Mouse (Mus musculus) limb, embryonic 15.5 days (tissue): Measurements from ENCODE around the gene Mars2. TPM values are rescaled to one million over a fixed set of nuclear protein-coding genes. Genes with fewer than 3 reads are reported as not detected.
A peak's percentile ranks its signal among the peaks of the same experiment; 100 is the strongest.

Experiments used
- ATAC-seq: fragments of 200-750 bp; cut with Nextera tagmentation; 2 replicates; pipeline ENCODE4 v1.8.0; 2017; ENCODE audit warnings: low read depth, moderate TSS enrichment; ENCODE audit not compliant: insufficient number of reproducible peaks, low FRiP score, low TSS enrichment
- H3K27ac ChIP-seq: fragments of 300-500 bp; sonication (generic); 2 replicates; pipeline ENCODE4 v1.5.1; 2015; ENCODE audit warnings: moderate library complexity, mild to moderate bottlenecking, inconsistent platforms
- H3K27me3 ChIP-seq: fragments of 300-500 bp; sonication (generic); 2 replicates; pipeline ENCODE4 v1.6.1; 2015; ENCODE audit warnings: inconsistent platforms
- H3K36me3 ChIP-seq: fragments of 300-500 bp; sonication (generic); 2 replicates; pipeline ENCODE4 v1.6.1; 2015; ENCODE audit warnings: inconsistent platforms
- H3K4me1 ChIP-seq: fragments of 300-500 bp; sonication (generic); 2 replicates; pipeline ENCODE4 v1.6.1; 2015; ENCODE audit warnings: inconsistent platforms
- H3K4me2 ChIP-seq: fragments of 300-500 bp; sonication (generic); 2 replicates; pipeline ENCODE4 v1.6.1; 2015; ENCODE audit warnings: mild to moderate bottlenecking, inconsistent platforms
- H3K4me3 ChIP-seq: fragments of 300-500 bp; sonication (generic); 2 replicates; pipeline ENCODE4 v1.5.1; 2015; ENCODE audit warnings: mild to moderate bottlenecking, inconsistent platforms
- H3K9ac ChIP-seq: fragments of 300-500 bp; sonication (generic); 2 replicates; pipeline ENCODE4 v1.6.1; 2015; ENCODE audit warnings: inconsistent platforms
- H3K9me3 ChIP-seq: fragments of 300-500 bp; sonication (generic); 2 replicates; pipeline ENCODE4 v1.6.1; 2016; ENCODE audit warnings: inconsistent platforms
- WGBS: fragments of 180-500 bp; shearing (Covaris S2); methylation state at CpG from one replicate; pipeline ENCODE4 v1.1.7; 2015; 5-methylcytosine and 5-hydroxymethylcytosine counted together
- polyA plus RNA-seq: library from polyadenylated mRNA; unstranded; fragments of >200 nt; fragmentation: Nextera tagmentation; extraction: Ambion mirVana; gene quantifications from 2 replicates; pipeline ENCODE4 v1.2.1, GENCODE M21; 2015

Gene Mars2
- polyA plus RNA-seq, 1 experiment from 2014 or later, result 2.5 TPM

DNA sequence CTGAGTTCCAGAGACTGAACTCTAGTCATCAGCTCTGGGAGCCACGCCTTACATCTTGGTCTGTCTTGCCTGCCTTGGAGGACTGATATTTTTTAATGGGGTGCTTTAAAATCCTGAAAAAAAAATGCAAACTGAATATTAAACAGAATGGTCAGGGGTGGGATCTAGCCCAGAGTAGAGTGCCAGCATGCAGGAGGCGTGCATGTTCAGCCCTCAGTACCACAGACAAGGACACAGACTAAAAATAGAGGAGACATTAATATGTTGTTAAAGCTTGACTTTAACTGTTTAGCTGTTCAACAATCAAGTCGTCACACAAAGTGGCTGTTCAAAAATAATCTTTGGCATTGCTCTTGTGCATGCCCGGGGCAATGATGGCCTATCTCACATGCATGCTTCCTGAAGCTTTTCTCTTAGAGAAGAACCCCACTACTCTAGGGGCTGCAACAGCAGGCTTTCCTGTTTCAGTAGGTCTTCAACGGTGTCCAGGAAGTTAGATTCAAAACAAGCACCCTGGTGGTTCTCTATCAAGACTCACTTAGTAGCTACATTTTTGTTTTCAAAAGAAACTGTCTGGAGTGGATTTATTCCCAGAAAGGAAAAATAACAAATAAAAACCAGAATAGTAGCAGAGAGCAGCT is 28.4 kb upstream of the Mars2 start:
- Histone ChIP-seq H3K9me3 (no peaks in the 10 kb centered on the region), H3K4me2 (no peak overlapping the region), H3K27me3 (no peaks in the 10 kb centered on the region), H3K36me3 (peaks cover 20% of the 10 kb centered on the region), H3K27ac (0 out of 2 replicates have a peak overlapping the region, but pooled peaks have one; percentile 11), H3K9ac (no peak overlapping the region), H3K4me1 (peaks cover 10% of the 10 kb centered on the region), H3K4me3 (no peak overlapping the region)
- 70% methylated on average over 5 of the region's 5 CpGs for WGBS
- no peak for ATAC-seq

DNA sequence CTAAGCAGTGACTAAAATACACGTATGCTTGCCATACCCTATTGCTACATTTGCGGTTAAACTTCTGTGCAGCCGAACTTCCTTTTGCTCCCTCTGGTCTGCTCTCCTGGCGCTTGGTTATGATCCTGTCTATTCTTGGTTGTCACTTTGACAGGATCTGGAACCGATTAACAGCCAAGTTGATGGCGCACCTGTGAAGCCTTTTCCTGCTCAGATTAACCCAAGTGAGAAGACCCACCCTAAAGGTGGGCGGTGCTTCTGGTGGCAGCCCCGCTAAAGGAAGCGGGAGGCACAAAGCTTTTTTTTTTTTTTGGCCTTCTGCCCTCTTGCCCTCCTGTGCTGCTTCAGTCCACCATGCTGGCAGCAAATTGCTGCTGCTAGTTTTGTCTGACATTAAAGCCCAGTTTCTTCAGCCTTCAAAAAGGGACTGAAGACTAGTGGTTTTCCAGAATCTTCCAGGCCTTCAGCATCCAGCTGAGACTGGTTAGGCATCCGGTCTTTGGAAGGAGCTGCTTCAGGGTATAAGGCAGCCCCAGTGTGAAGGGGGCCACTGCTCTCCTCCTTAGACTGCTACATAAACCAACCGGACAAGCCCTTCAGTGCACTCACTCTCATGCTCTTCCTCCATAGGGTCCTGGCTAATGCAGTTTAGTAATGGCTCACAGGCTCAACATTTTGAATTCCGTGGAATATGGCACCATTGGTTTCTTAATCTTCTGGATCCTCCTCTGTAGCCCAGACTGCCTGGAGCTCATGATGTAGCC is 26.6 kb upstream of the Mars2 start:
- WGBS, result 32% methylated on average over 12 of the region's 12 CpGs
- Histone ChIP-seq H3K9ac (no peak overlapping the region), H3K4me2 (no peak overlapping the region), H3K4me3 (no peak overlapping the region), H3K9me3 (no peaks in the 10 kb centered on the region), H3K4me1 (peaks cover 10% of the 10 kb centered on the region), H3K36me3 (peaks cover 10% of the 10 kb centered on the region), H3K27ac (peak overlapping the region; percentile 39), H3K27me3 (no peaks in the 10 kb centered on the region)
- ATAC-seq, result no peak

DNA sequence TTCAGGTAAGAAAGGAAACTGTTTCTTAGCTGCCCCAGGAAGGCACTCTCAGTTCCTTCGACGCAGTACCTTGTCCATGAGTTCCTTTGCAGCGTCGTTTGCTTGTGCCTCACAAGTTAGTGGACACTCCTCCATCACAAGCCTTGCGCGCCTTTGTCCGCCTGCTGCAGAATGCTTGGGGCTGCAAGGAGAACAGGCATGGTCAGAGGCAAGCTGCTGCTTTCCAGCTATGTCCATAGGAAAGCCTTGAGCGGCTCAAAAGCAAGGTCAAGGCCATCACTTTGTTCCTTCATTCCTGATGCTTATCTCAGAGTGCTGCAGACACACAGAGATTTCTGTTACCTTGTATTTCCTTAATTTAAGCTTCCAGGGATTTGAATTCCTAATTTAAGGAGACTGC is 25.9 kb upstream of the Mars2 start:
- Histone ChIP-seq H3K4me3 (no peak overlapping the region), H3K9ac (no peak overlapping the region), H3K27ac (no peak overlapping the region), H3K36me3 (peaks cover 10% of the 10 kb centered on the region), H3K4me1 (peaks cover 12% of the 10 kb centered on the region), H3K27me3 (no peaks in the 10 kb centered on the region), H3K9me3 (no peaks in the 10 kb centered on the region), H3K4me2 (no peak overlapping the region)
- whole genome bisulfite sequencing, result 76% methylated on average over 8 of the region's 8 CpGs
- no peak for ATAC-seq

DNA sequence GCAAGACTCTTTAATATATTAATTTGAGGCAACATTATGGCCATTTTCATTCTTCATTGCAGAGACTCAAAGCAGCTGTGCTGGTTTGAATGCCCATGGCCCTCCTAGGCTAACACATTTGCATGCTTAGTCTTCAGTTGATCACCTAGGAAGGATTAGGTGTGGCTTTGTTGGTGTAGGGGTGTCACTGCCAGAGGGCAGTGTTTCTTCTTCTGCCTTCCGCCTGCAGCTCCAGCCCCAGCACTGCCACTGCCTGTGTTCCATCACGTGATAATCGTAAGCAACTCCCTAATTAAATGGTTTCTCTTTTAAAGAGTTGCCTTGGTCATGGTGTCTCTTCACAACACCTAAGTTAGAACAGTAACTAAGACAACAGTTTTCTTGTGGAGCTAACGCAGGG is 24.2 kb upstream of the Mars2 start:
- H3K4me2 ChIP-seq, result no peak overlapping the region
- 81% methylated on average over 4 of the region's 4 CpGs for WGBS
- no peaks in the 10 kb centered on the region for H3K27me3 ChIP-seq
- no peak for ATAC-seq
- no peak overlapping the region for H3K4me3 ChIP-seq
- peaks cover 23% of the 10 kb centered on the region for H3K4me1 ChIP-seq
- H3K27ac ChIP-seq, result no peak overlapping the region
- H3K36me3 ChIP-seq, result peaks cover 10% of the 10 kb centered on the region
- H3K9ac ChIP-seq, result no peak overlapping the region
- no peaks in the 10 kb centered on the region for H3K9me3 ChIP-seq

DNA sequence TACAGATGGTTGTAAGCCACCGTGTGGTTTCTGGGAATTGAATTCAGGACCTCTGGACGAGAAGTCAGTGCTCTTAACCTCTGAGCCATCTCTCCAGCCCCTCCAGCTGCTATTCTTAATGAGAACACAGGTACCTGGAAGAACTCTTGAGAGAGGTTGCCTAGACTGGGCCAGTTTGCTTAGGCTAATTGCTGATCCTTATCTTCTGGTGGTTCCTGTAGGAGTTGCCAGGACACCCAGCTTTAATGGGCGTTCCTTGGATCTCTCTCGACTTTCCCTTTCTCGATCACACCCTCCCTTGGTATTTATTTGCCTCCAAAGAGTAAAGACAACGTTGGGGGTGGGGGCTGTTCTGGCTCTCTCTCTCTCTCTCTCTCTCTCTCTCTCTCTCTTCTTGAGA is 23.5 kb upstream of the Mars2 start:
- H3K9me3 ChIP-seq, result no peaks in the 10 kb centered on the region
- no peak for ATAC-seq
- H3K27me3 ChIP-seq, result no peaks in the 10 kb centered on the region
- H3K27ac ChIP-seq, result no peak overlapping the region
- H3K4me3 ChIP-seq, result no peak overlapping the region
- H3K36me3 ChIP-seq, result peaks cover 10% of the 10 kb centered on the region
- peaks cover 23% of the 10 kb centered on the region for H3K4me1 ChIP-seq
- no peak overlapping the region for H3K4me2 ChIP-seq
- WGBS, result 46% methylated on average over 6 of the region's 6 CpGs
- no peak overlapping the region for H3K9ac ChIP-seq

DNA sequence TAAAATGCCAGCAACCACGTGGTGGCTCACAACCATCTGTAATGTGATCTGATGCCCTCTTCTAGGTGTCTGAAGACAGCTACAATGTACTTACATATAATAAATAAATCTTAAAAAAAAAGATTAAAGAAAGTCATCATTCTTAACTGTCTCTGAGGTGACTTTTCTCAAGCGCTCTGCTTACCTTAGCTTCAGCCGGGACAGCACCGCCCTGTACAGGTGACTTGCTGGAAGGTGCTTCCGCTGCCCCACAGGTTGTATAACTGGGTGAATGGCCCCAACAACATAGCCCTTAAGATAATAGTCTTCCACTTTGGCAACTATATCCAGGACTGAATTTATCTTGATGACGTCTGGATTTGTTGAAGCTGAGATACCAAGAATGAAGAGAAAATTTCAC is 23.0 kb upstream of the Mars2 start:
- no peak overlapping the region for H3K9ac ChIP-seq
- peaks cover 20% of the 10 kb centered on the region for H3K4me1 ChIP-seq
- no peak overlapping the region for H3K4me2 ChIP-seq
- H3K27me3 ChIP-seq, result no peaks in the 10 kb centered on the region
- no peak overlapping the region for H3K4me3 ChIP-seq
- ATAC-seq, result no peak
- WGBS, result 80% methylated on average over 6 of the region's 6 CpGs
- no peak overlapping the region for H3K27ac ChIP-seq
- peaks cover 9% of the 10 kb centered on the region for H3K36me3 ChIP-seq
- H3K9me3 ChIP-seq, result no peaks in the 10 kb centered on the region

DNA sequence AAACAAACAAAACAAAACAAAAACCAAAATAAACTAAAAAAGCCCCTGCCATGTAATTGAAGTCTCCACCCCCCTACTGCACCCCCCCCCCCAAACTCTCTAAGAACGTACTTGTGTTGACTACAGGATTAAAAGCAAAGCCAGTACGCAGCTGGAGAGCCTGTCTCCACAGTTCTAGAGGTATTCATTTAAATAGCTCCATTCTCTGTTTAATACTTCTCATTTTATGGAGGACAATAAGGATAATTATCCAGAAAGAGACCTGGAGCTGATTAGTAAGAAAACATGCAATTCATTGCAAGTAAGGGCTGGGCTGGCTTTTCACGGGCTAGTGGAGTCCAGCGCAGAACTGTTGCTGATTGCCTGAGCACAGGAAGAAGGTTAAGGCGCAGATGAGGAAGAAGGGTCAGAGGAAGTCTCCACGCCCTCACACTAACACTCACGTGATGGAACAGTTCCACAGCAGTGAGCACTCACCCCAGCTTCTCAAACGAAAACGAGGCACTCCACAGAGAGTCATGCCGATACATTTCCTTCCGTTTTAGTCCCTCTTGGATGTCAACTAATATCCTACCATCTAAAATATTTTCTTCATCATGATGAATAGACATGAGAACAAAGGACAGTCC is 21.7 kb upstream of the Mars2 start:
- H3K27me3 ChIP-seq, result no peaks in the 10 kb centered on the region
- H3K9ac ChIP-seq, result no peak overlapping the region
- H3K4me1 ChIP-seq, result peaks cover 18% of the 10 kb centered on the region
- H3K9me3 ChIP-seq, result no peaks in the 10 kb centered on the region
- 45% methylated on average over 11 of the region's 11 CpGs for WGBS
- no peak overlapping the region for H3K27ac ChIP-seq
- H3K36me3 ChIP-seq, result peaks cover 5% of the 10 kb centered on the region; the same call in 1 of the 2 replicates
- no peak overlapping the region for H3K4me2 ChIP-seq
- H3K4me3 ChIP-seq, result no peak overlapping the region
- no peak for ATAC-seq

DNA sequence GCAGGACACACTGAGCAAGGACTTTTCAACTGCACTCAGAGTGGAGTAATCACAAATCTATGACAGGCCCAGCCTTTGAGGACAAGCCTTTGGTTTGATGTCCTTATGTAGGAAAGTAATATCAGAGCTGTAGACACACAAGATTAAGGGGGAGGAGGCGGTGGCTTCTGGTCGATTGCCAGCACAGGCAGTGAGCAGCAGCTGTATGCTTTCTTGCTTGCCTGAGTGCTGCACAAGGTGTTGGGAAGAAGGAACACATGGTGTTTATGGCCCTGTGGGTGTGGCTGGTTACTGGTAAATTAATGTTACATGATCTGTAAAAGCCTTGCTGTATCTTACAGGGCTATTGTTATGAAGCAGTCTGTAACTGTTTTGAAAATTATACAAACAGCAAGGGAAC is 19.8 kb upstream of the Mars2 start:
- H3K4me2 ChIP-seq, result no peak overlapping the region
- peaks cover 22% of the 10 kb centered on the region for H3K4me1 ChIP-seq
- H3K36me3 ChIP-seq, result peaks cover 5% of the 10 kb centered on the region; the same call in 1 of the 2 replicates
- H3K9me3 ChIP-seq, result no peaks in the 10 kb centered on the region
- no peak for ATAC-seq
- no peak overlapping the region for H3K9ac ChIP-seq
- no peak overlapping the region for H3K4me3 ChIP-seq
- H3K27me3 ChIP-seq, result no peaks in the 10 kb centered on the region
- H3K27ac ChIP-seq, result no peak overlapping the region
- 16% methylated on average over 2 of the region's 2 CpGs for WGBS

DNA sequence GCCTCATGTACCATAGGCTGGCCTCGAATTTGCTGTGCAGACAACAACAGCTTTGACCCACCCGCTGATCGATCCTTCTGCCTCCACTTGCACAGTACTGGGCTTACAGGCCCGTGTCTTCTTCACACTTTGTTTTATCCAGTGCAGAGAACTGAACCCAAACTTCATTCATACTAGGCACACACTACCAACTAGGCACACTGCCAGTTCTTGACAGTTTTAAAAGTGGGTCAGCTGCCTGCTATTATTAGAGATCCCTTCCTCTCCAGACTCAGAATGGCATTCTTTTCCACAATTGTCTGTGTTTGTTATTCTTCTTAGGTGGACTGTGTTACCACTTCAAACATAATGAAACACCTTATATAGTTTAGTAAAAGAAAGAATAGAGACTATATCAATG is 15.6 kb upstream of the Mars2 start:
- Histone ChIP-seq H3K9me3 (no peaks in the 10 kb centered on the region), H3K36me3 (no peaks in the 10 kb centered on the region), H3K27me3 (no peaks in the 10 kb centered on the region), H3K4me1 (peaks cover 34% of the 10 kb centered on the region), H3K9ac (no peak overlapping the region), H3K4me3 (no peak overlapping the region), H3K4me2 (no peak overlapping the region), H3K27ac (0 out of 2 replicates have a peak overlapping the region, but pooled peaks have one; percentile 7)
- 79% methylated on average over 4 of the region's 4 CpGs for WGBS
- no peak for ATAC-seq

DNA sequence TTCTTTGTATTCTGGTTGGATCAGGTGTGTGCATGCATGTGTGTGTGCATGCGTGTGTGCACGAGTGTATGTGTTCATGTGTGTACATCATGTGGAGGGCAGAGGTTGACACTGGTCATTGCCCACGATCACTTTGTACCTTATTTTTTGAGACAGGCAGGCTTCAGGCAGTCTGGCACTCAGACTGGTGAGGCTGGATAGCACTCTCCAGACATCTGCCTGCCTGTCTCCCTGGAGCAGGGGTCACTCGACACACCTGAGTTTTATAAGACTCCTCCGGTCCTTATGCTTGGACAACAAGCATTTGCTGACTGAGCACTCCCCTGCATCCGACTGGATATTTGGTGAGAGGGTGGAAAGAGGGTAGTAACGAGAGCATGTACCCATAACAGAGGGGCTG is 14.0 kb upstream of the Mars2 start:
- H3K9me3 ChIP-seq, result no peaks in the 10 kb centered on the region
- H3K4me2 ChIP-seq, result no peak overlapping the region
- H3K4me1 ChIP-seq, result peaks cover 29% of the 10 kb centered on the region
- no peak overlapping the region for H3K4me3 ChIP-seq
- H3K27ac ChIP-seq, result no peak overlapping the region
- no peak for ATAC-seq
- H3K9ac ChIP-seq, result no peak overlapping the region
- H3K36me3 ChIP-seq, result no peaks in the 10 kb centered on the region
- H3K27me3 ChIP-seq, result no peaks in the 10 kb centered on the region
- 78% methylated on average over 7 of the region's 7 CpGs for WGBS

DNA sequence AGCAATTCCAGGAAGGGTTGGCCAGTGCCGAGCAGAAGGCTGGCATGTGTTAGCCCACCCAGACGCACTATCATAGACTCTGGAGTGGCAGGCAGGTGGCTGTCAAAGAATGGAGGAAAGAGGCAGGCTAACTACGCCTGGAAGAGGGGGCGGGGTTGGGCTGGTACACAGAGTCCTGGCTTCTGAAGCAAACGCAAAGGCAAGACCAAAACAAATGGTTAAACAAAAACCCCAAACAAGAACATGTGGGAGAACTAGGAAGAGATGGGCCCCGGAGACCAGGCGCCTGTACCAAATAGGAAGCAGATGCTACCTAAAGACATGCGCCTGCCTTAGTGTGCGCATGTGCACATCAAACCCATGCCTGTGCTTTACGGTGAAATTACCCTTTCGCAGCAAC is 12.9 kb upstream of the Mars2 start:
- Histone ChIP-seq H3K4me1 (peaks cover 29% of the 10 kb centered on the region), H3K27me3 (no peaks in the 10 kb centered on the region), H3K4me3 (peak overlapping the region; percentile 55), H3K9me3 (no peaks in the 10 kb centered on the region), H3K27ac (0 out of 2 replicates have a peak overlapping the region, but pooled peaks have one; percentile 18), H3K36me3 (no peaks in the 10 kb centered on the region), H3K9ac (no peak overlapping the region), H3K4me2 (peak overlapping the region; percentile 54)
- WGBS, result 24% methylated on average over 11 of the region's 11 CpGs
- 0 out of 2 replicates have a peak, but pooled peaks have one; percentile 27 for ATAC-seq

DNA sequence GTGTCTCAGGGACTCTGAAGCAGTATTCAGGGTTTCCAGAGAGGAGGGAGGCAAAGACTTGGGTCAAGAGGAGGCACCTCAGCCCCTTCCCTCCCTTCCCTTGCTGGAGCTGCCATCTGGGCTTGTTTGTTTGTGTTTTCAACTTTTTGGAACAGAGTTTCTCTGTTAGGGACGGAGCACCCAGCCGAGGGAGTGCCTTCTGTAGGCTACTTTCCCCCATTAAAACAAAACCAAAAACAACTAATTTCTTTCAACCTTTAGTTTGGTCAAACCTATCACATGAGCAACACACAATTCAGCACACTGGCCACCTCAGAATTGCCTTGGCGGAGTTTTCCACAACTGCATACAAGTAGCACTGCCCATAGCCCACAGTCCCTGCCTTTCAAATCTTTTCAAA is 11.6 kb upstream of the Mars2 start:
- peak overlapping the region; percentile 54 for H3K4me2 ChIP-seq
- H3K27me3 ChIP-seq, result no peaks in the 10 kb centered on the region
- no peak overlapping the region for H3K9ac ChIP-seq
- H3K4me1 ChIP-seq, result peaks cover 29% of the 10 kb centered on the region
- peak overlapping the region; percentile 75 for H3K27ac ChIP-seq
- no peaks in the 10 kb centered on the region for H3K36me3 ChIP-seq
- 16% methylated on average over 3 of the region's 3 CpGs for WGBS
- H3K9me3 ChIP-seq, result no peaks in the 10 kb centered on the region
- no peak for ATAC-seq
- peak overlapping the region; percentile 55 for H3K4me3 ChIP-seq
